16 mouse cellular contexts compared by ENCODE assay signal in genomic region chr11:77406329-77406728, GRCm38 (mm10). TPM values are rescaled to one million over a fixed set of nuclear protein-coding genes. Genes with fewer than 3 reads are reported as not detected.
"Had no signal": no experiment of that assay in that cellular context is flagged by ENCODE, and none has a peak within 500 bp of the region (broad histone marks: within the 10 kb centered on the region; RNA-seq: fewer than 3 reads in every experiment).

No protein-coding gene starts in this region.

- H3K9ac ChIP-seq: liver, embryonic 14.5 days; midbrain, embryonic 13.5 days; midbrain, embryonic 15.5 days; neural tube, embryonic 12.5 days; stomach, embryonic 15.5 days had no signal

- H3K9me3 ChIP-seq: megakaryocyte, embryonic 14.5 days; midbrain, embryonic 13.5 days; midbrain, embryonic 15.5 days; neural tube, embryonic 12.5 days; stomach, embryonic 15.5 days had no signal

- H3K4me3 ChIP-seq: megakaryocyte, embryonic 14.5 days; midbrain, embryonic 13.5 days; midbrain, embryonic 15.5 days; neural tube, embryonic 12.5 days; stomach, embryonic 15.5 days had no signal

- H3K36me3 ChIP-seq: stomach, embryonic 15.5 days had no signal

- H3K4me1 ChIP-seq: midbrain, embryonic 13.5 days; midbrain, embryonic 15.5 days; neural tube, embryonic 12.5 days; stomach, embryonic 15.5 days had no signal

- H3K4me2 ChIP-seq: midbrain, embryonic 11.5 days; midbrain, embryonic 13.5 days; midbrain, embryonic 15.5 days; neural tube, embryonic 12.5 days; stomach, embryonic 15.5 days had no signal

- DNase-seq: lung, adult 2 months; lung, postnatal 10 days; lung, postnatal 4 days; right cerebral cortex, postnatal 14 days; thymus, adult 2 months; thymus, postnatal 25 days; thymus, postnatal 4 days had no signal

- ATAC-seq: midbrain, embryonic 13.5 days; midbrain, embryonic 15.5 days had no signal

- H3K27ac ChIP-seq: liver, embryonic 14.5 days; midbrain, embryonic 13.5 days; midbrain, embryonic 15.5 days; neural tube, embryonic 12.5 days; stomach, embryonic 15.5 days; stomach, postnatal 0 days had no signal

- H3K27me3 ChIP-seq: megakaryocyte, embryonic 14.5 days; midbrain, embryonic 13.5 days; midbrain, embryonic 15.5 days; neural tube, embryonic 12.5 days; stomach, embryonic 15.5 days had no signal

RNA-seq across cellular contexts. Expression of gene Coro6, which starts 55.9 kb away (rescaled TPM):
- total RNA-seq: megakaryocyte progenitor cell, adult 5-6 weeks had no signal
- polyA plus RNA-seq: midbrain, embryonic 11.5 days; midbrain, embryonic 13.5 days had no signal
